Mouse (Mus musculus) embryo, embryonic 11 days (tissue): ENCODE data around the gene Setd5.
A peak's percentile ranks its signal among the peaks of the same experiment; 100 is the strongest.

ENCODE experiments used
- DNase-seq: peaks from one replicate; pipeline ENCODE4 v3.0.0-alpha.2; 2015

The Setd5 gene

GRCm38 (mm10) chr6:113144764-113145163, 67.6 kb downstream of the Setd5 start:
- DNase-seq: no peak

GRCm38 (mm10) chr6:113145249-113145648, 68.1 kb downstream of the Setd5 start:
- no peak for DNase-seq

GRCm38 (mm10) chr6:113154071-113154470, 76.9 kb downstream of the Setd5 start:
- DNase-seq: no peak

GRCm38 (mm10) chr6:113154886-113155285, 77.7 kb downstream of the Setd5 start:
- DNase-seq: no peak

GRCm38 (mm10) chr6:113156064-113156463, 78.9 kb downstream of the Setd5 start:
- no peak for DNase-seq

- DNase-seq: no peak
Observed at GRCm38 (mm10) chr6:113160106-113160505, 82.9 kb downstream of the Setd5 start.

- DNase-seq: no peak
Observed at GRCm38 (mm10) chr6:113161982-113162381, 84.8 kb downstream of the Setd5 start.

GRCm38 (mm10) chr6:113163513-113163912, 86.3 kb downstream of the Setd5 start:
- DNase-seq: no peak

- peak; percentile 9 for DNase-seq
Observed at GRCm38 (mm10) chr6:113166661-113167251, 89.6 kb downstream of the Setd5 start.

- DNase-seq: no peak
Observed at GRCm38 (mm10) chr6:113168316-113168975, 91.3 kb downstream of the Setd5 start.

GRCm38 (mm10) chr6:113169852-113170251, 92.7 kb downstream of the Setd5 start:
- DNase-seq: no peak

- no peak for DNase-seq
Observed at GRCm38 (mm10) chr6:113170651-113171050, 93.5 kb downstream of the Setd5 start.

GRCm38 (mm10) chr6:113172011-113172410, 94.8 kb downstream of the Setd5 start:
- DNase-seq: no peak

- peak; percentile 65 for DNase-seq
Observed at GRCm38 (mm10) chr6:113172568-113172967, 95.4 kb downstream of the Setd5 start.

GRCm38 (mm10) chr6:113175469-113175868, 98.3 kb downstream of the Setd5 start:
- DNase-seq: no peak

- no peak for DNase-seq
Observed at GRCm38 (mm10) chr6:113176613-113177012, 99.4 kb downstream of the Setd5 start.

- peak; percentile 50 for DNase-seq
Observed at GRCm38 (mm10) chr6:113178286-113179194, 101.4 kb downstream of the Setd5 start.

- no peak for DNase-seq
Observed at GRCm38 (mm10) chr6:113179195-113179733, 102.1 kb downstream of the Setd5 start.

- no peak for DNase-seq
Observed at GRCm38 (mm10) chr6:113184163-113184562, 107.0 kb downstream of the Setd5 start.

GRCm38 (mm10) chr6:113184866-113185525, 107.8 kb downstream of the Setd5 start:
- DNase-seq: no peak

- peak; percentile 76 for DNase-seq
Observed at GRCm38 (mm10) chr6:113193765-113194460, 116.7 kb downstream of the Setd5 start.

GRCm38 (mm10) chr6:113194517-113194840, 117.3 kb downstream of the Setd5 start:
- DNase-seq: no peak
